Mouse (Mus musculus) C2C12 (cell line): Measurements from ENCODE around the gene Lin28a. TPM values are rescaled to one million over a fixed set of nuclear protein-coding genes. Genes with fewer than 3 reads are reported as not detected.

Source experiments
- H3K27me3 ChIP-seq: one replicate; pipeline ENCODE4 v1.6.1; 2011; ENCODE audit not compliant: control insufficient read depth, insufficient read depth, insufficient read length
- H3K36me3 ChIP-seq: one replicate; pipeline ENCODE4 v1.6.1; 2011; ENCODE audit not compliant: control insufficient read depth, insufficient read depth
- H3K4me3 ChIP-seq: one replicate; pipeline ENCODE4 v1.5.1; 2011; ENCODE audit warnings: mild to moderate bottlenecking, control low read depth; ENCODE audit not compliant: poor library complexity, insufficient read depth, severe bottlenecking
- H3K79me2 ChIP-seq: one replicate; pipeline ENCODE4 v1.6.1; 2011; ENCODE audit not compliant: control insufficient read depth, insufficient read depth
- H3K79me3 ChIP-seq: one replicate; pipeline ENCODE4 v1.6.1; 2011; ENCODE audit warnings: low read depth, control low read depth
- H3ac ChIP-seq: one replicate; pipeline ENCODE3; 2011; ENCODE audit warnings: low read depth; ENCODE audit not compliant: control insufficient read depth, insufficient read length
- CEBPB ChIP-seq: IDR thresholded peaks from one replicate; pipeline ENCODE4 v1.6.1; 2011; ENCODE audit warnings: low read depth, mild to moderate bottlenecking, control low read depth, moderate library complexity
- CTCF ChIP-seq: IDR thresholded peaks from one replicate; pipeline ENCODE4 v1.5.1; 2011; ENCODE audit not compliant: control insufficient read depth, insufficient read depth, insufficient read length
- FOSL1 ChIP-seq: IDR thresholded peaks from one replicate; pipeline ENCODE4 v1.8.0; 2011; ENCODE audit warnings: mild to moderate bottlenecking, low read length; ENCODE audit not compliant: poor library complexity, insufficient read depth, severe bottlenecking
- MAX ChIP-seq: IDR thresholded peaks from one replicate; pipeline ENCODE4 v1.6.1; 2011; ENCODE audit warnings: mild to moderate bottlenecking, control low read depth
- MYOD1 ChIP-seq: IDR thresholded peaks from one replicate; pipeline ENCODE4 v1.6.1; 2011; ENCODE audit warnings: low read depth; ENCODE audit not compliant: control insufficient read depth, insufficient read length
- MYOG ChIP-seq: IDR thresholded peaks from one replicate; pipeline ENCODE4 v1.6.1; 2011; ENCODE audit not compliant: control insufficient read depth, insufficient read length; ENCODE audit errors: extremely low read depth
- USF1 ChIP-seq: IDR thresholded peaks from one replicate; pipeline ENCODE4 v1.6.1; 2011; ENCODE audit warnings: low read depth, mild to moderate bottlenecking, control low read depth, moderate library complexity
- polyA plus RNA-seq: library from polyadenylated mRNA; unstranded; fragments of >200 nt; fragmentation: generic; extraction: Trizol; gene quantifications from one replicate; pipeline ENCODE4 v1.2.1, GENCODE M21; 2012; ENCODE audit warnings: missing spikeins

Gene Lin28a
- polyA plus RNA-seq, 1 experiment: not detected

DNA sequence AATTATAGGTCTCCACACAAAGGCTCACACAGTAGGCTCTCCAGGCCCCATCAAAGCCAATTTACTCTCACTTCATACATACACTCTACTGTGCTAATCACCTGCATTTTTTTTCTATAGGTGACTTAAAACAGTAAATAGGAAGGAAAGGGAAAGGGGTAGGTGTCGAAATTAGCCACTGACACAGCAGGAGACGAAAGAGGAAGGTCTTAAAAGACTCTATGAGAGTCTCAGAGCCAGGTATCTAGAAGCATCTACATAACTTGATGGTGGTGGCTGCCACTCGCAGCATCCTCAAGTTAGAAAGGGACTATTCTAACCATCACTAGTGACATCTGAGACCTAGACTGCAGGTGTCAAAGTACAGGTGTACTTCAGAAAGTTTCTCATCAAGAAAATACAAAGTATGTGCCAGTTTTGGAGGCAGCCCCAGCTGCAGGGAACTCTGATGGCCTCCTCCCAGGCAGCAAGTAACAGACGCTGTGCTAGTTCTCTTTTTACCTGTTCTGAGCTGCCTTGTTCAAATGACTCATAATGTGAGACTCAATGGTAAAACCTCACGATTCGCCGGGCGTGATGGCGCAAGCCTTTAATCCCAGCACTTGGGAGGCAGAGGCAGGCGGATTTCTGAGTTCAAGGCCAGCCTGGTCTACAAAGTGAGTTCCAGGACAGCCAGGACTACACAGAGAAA lies 40.5 kb downstream of the Lin28a start:
- no peaks in the 10 kb centered on the region for H3K79me2 ChIP-seq
- no peak for TF ChIP-seq MAX
- no peak for TF ChIP-seq USF1
- TF ChIP-seq CEBPB: no peak
- TF ChIP-seq FOSL1: no peak
- H3K36me3 ChIP-seq: peaks cover 9% of the 10 kb centered on the region
- H3K4me3 ChIP-seq: no peak overlapping the region
- H3ac ChIP-seq: no peak overlapping the region
- H3K27me3 ChIP-seq: no peaks in the 10 kb centered on the region
- no peaks in the 10 kb centered on the region for H3K79me3 ChIP-seq

DNA sequence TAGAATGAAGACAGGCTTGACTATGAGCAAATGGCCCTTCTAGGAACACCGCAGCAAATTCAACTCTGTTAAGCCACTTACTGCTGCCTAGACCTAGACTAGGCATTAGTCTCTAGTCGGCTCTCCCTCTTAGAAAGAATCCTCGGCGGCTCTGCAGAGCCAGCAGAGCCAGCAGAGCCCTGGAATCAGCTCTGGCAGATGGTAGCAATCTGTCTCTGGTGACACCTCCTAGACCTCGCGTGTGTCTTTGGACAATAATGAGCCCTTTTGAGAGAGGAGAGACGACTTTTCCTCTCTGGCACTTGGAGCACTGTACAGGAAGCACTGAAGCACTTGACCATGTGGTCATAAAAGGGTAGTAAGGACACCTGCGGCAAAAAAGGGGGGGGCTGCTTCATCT lies 46.9 kb downstream of the Lin28a start:
- Histone ChIP-seq H3K36me3 (peaks cover 2% of the 10 kb centered on the region), H3ac (no peak overlapping the region), H3K27me3 (no peaks in the 10 kb centered on the region), H3K79me3 (peaks cover 2% of the 10 kb centered on the region), H3K4me3 (no peak overlapping the region), H3K79me2 (peaks cover 5% of the 10 kb centered on the region)
- TF ChIP-seq MAX: no peak
- TF ChIP-seq CEBPB: no peak
- TF ChIP-seq CTCF: no peak
- TF ChIP-seq USF1: no peak
- TF ChIP-seq FOSL1: no peak
- no peak for TF ChIP-seq MYOD1
- TF ChIP-seq MYOG: no peak

GRCm38 (mm10) chr4:133970876-133971275 lies 47.8 kb downstream of the Lin28a start:
- Histone ChIP-seq H3K4me3 (no peak overlapping the region), H3K27me3 (no peaks in the 10 kb centered on the region), H3K36me3 (peaks cover 10% of the 10 kb centered on the region), H3K79me2 (peaks cover 13% of the 10 kb centered on the region), H3K79me3 (peaks cover 9% of the 10 kb centered on the region), H3ac (no peak overlapping the region)
- TF ChIP-seq FOSL1 (no peak), MYOD1 (no peak), CEBPB (no peak), CTCF (no peak), USF1 (no peak), MAX (no peak), MYOG (no peak)

- TF ChIP-seq MAX (no peak), MYOG (no peak), FOSL1 (no peak), USF1 (no peak), MYOD1 (no peak), CEBPB (no peak), CTCF (no peak)
- Histone ChIP-seq H3K79me3 (peaks cover 11% of the 10 kb centered on the region), H3K27me3 (no peaks in the 10 kb centered on the region), H3K4me3 (no peak overlapping the region), H3ac (no peak overlapping the region), H3K79me2 (peaks cover 18% of the 10 kb centered on the region), H3K36me3 (peaks cover 16% of the 10 kb centered on the region)
These were observed 48.4 kb downstream of the Lin28a start for GRCm38 (mm10) chr4:133970196-133970595.

GRCm38 (mm10) chr4:133969114-133969770 lies 49.4 kb downstream of the Lin28a start:
- H3K4me3 ChIP-seq: no peak overlapping the region
- peaks cover 19% of the 10 kb centered on the region for H3K36me3 ChIP-seq
- no peak for TF ChIP-seq CEBPB
- no peak for TF ChIP-seq USF1
- no peak for TF ChIP-seq FOSL1
- no peak for TF ChIP-seq MYOD1
- no peak for TF ChIP-seq MYOG
- TF ChIP-seq CTCF: no peak
- TF ChIP-seq MAX: no peak
- no peaks in the 10 kb centered on the region for H3K27me3 ChIP-seq
- H3ac ChIP-seq: no peak overlapping the region
- peaks cover 11% of the 10 kb centered on the region for H3K79me3 ChIP-seq
- peaks cover 18% of the 10 kb centered on the region for H3K79me2 ChIP-seq
